Mouse (Mus musculus): ENCODE data around the gene Large2.

DNA sequence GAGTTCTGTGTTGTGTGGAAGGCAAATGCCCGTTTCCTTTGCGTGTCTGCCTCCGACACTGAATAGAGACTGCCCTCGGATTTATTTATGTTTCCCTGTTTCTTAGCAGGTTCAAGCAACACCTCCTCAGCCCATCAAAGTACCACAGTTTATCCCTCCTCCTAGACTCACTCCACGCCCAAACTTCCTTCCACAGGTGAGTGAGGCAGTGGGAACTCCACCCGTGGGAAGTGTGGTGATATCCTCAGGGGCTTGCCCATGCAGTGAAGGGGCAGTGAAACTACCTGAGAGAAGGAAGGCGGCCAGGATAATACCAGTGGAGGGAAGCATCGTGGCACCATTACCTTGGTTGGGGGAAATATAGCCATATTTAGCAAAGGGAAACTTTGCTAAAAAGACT, 46.5 kb downstream of the Large2 start:
- TF ChIP-seq CTCF (IDR thresholded peaks at IDR 0.05; ENCODE audit: low read depth): no peak
- no peak for TF ChIP-seq EP300 (IDR thresholded peaks at IDR 0.05; ENCODE audit: low read depth)

Data from heart, postnatal 0 days (tissue).